Mouse (Mus musculus): Measurements from ENCODE around the gene Zdhhc24. TPM values are rescaled to one million over a fixed set of nuclear protein-coding genes. Genes with fewer than 3 reads are reported as not detected.

Zdhhc24 gene
- polyA plus RNA-seq (2012; rRNA removed) = 12.6 and 15.1 TPM in 2 replicates

GRCm38 (mm10) chr19:4878405-4879323 lies at the start of gene Zdhhc24:
Zdhhc24 (plus strand) TSS chr19:4878668.

GRCm38 (mm10) chr19:4839149-4839548 lies 39.3 kb upstream of the Zdhhc24 start, which contains the start of the genes Ccs and Ccdc87:
Ccs (minus strand) TSS chr19:4839332.
Ccdc87 (plus strand) TSS chr19:4839366.

GRCm38 (mm10) chr19:4854552-4855469 lies 23.7 kb upstream of the Zdhhc24 start, which contains the start of gene Ctsf:
Ctsf (plus strand) TSS chr19:4855130.

GRCm38 (mm10) chr19:4877785-4878184 lies 683 bp upstream of the Zdhhc24 start, which contains the start of gene Actn3:
Actn3 (minus strand) TSS chr19:4877909.

GRCm38 (mm10) chr19:4905979-4906794 lies 27.7 kb downstream of the Zdhhc24 start, which contains the start of gene Bbs1:
Bbs1 (minus strand) TSS chr19:4906628.

GRCm38 (mm10) chr19:4927904-4928531 lies 49.5 kb downstream of the Zdhhc24 start, which contains the start of gene Dpp3:
Dpp3 (minus strand) TSS chr19:4928287.

Other genes with a start within 250 kb of the Zdhhc24 start
- 0.28 TPM in 1 of 2 replicates, not detected in the other for gene Gm960, start 180.0 kb upstream of the Zdhhc24 start, polyA plus RNA-seq (2012; rRNA removed)
- gene Sptbn2, start 167.5 kb upstream of the Zdhhc24 start, polyA plus RNA-seq (2012; rRNA removed) = 2.7 and 2.8 TPM in 2 replicates
- gene Rbm4b, start 122.2 kb upstream of the Zdhhc24 start, polyA plus RNA-seq (2012; rRNA removed) = 1.8 and 1.9 TPM in 2 replicates
- gene Rbm4, start 84.8 kb upstream of the Zdhhc24 start, polyA plus RNA-seq (2012; rRNA removed) = 7.1 and 8.2 TPM in 2 replicates
- gene Gm21992, start 67.1 kb upstream of the Zdhhc24 start, polyA plus RNA-seq (2012; rRNA removed) = 10.9 and 14.2 TPM in 2 replicates
- 32.4 and 33.3 TPM in 2 replicates for gene Rbm14, start 67.0 kb upstream of the Zdhhc24 start, polyA plus RNA-seq (2012; rRNA removed)
- gene Ccs, start 39.3 kb upstream of the Zdhhc24 start, polyA plus RNA-seq (2012; rRNA removed) = 23.8 and 24.3 TPM in 2 replicates
- gene Ccdc87, start 39.3 kb upstream of the Zdhhc24 start, polyA plus RNA-seq (2012; rRNA removed) = 0.02 TPM in 1 of 2 replicates, not detected in the other
- 45.7 and 55.3 TPM in 2 replicates for gene Ctsf, start 23.5 kb upstream of the Zdhhc24 start, polyA plus RNA-seq (2012; rRNA removed)
- gene Actn3, start 759 bp upstream of the Zdhhc24 start, polyA plus RNA-seq (2012; rRNA removed) = 1.5 and 5.9 TPM in 2 replicates
- gene Bbs1, start 28.0 kb downstream of the Zdhhc24 start, polyA plus RNA-seq (2012; rRNA removed) = 1.3 and 1.4 TPM in 2 replicates
- 105 and 113 TPM in 2 replicates for gene Dpp3, start 49.6 kb downstream of the Zdhhc24 start, polyA plus RNA-seq (2012; rRNA removed)
- 2.4 and 2.7 TPM in 2 replicates for gene Peli3, start 64.5 kb downstream of the Zdhhc24 start, polyA plus RNA-seq (2012; rRNA removed)
- 5.0 and 6.0 TPM in 2 replicates for gene Mrpl11, start 83.5 kb downstream of the Zdhhc24 start, polyA plus RNA-seq (2012; rRNA removed)
- 2.9 and 3.7 TPM in 2 replicates for gene Npas4, start 111.6 kb downstream of the Zdhhc24 start, polyA plus RNA-seq (2012; rRNA removed)
- gene Slc29a2, start 145.2 kb downstream of the Zdhhc24 start, polyA plus RNA-seq (2012; rRNA removed) = 4.5 and 5.5 TPM in 2 replicates
- 9.1 and 12.1 TPM in 2 replicates for gene B4gat1, start 160.2 kb downstream of the Zdhhc24 start, polyA plus RNA-seq (2012; rRNA removed)
- gene AC124502.3, start 160.2 kb downstream of the Zdhhc24 start, polyA plus RNA-seq (2012; rRNA removed) = 0.42 and 2.6 TPM in 2 replicates
- 70.6 and 73.0 TPM in 2 replicates for gene Brms1, start 162.7 kb downstream of the Zdhhc24 start, polyA plus RNA-seq (2012; rRNA removed)
- 15.4 and 15.8 TPM in 2 replicates for gene Rin1, start 171.8 kb downstream of the Zdhhc24 start, polyA plus RNA-seq (2012; rRNA removed)
- gene Cd248, start 189.4 kb downstream of the Zdhhc24 start, polyA plus RNA-seq (2012; rRNA removed) = 17.7 and 19.4 TPM in 2 replicates
- gene Tmem151a, start 206.9 kb downstream of the Zdhhc24 start, polyA plus RNA-seq (2012; rRNA removed) = 55.2 and 81.3 TPM in 2 replicates
- gene Yif1a, start 209.9 kb downstream of the Zdhhc24 start, polyA plus RNA-seq (2012; rRNA removed) = 124 and 160 TPM in 2 replicates
- gene Cnih2, start 219.9 kb downstream of the Zdhhc24 start, polyA plus RNA-seq (2012; rRNA removed) = 1.8 and 2.7 TPM in 2 replicates
- 130 and 151 TPM in 2 replicates for gene Rab1b, start 228.4 kb downstream of the Zdhhc24 start, polyA plus RNA-seq (2012; rRNA removed)
- 22.3 and 26.2 TPM in 2 replicates for gene Klc2, start 239.9 kb downstream of the Zdhhc24 start, polyA plus RNA-seq (2012; rRNA removed)